Mouse (Mus musculus) neural tube, embryonic 13.5 days (tissue): ENCODE measurements around the gene Cc2d1b. TPM values are rescaled to one million over a fixed set of nuclear protein-coding genes. Genes with fewer than 3 reads are reported as not detected.

Source experiments
- ATAC-seq: fragments of 200-750 bp; cut with Nextera tagmentation; 2 replicates; pipeline ENCODE4 v1.8.0; 2017; ENCODE audit warnings: low read depth, mild to moderate bottlenecking, moderate TSS enrichment, moderate library complexity
- H3K27ac ChIP-seq: fragments of 300-500 bp; sonication (generic); replicated peaks from 2 replicates; pipeline ENCODE4 v1.5.1; 2015; ENCODE audit warnings: moderate library complexity, mild to moderate bottlenecking, inconsistent platforms
- H3K27me3 ChIP-seq: fragments of 300-500 bp; sonication (generic); 2 replicates; pipeline ENCODE4 v1.6.1; 2015; ENCODE audit warnings: mild to moderate bottlenecking, inconsistent platforms
- H3K36me3 ChIP-seq: fragments of 300-500 bp; sonication (generic); 2 replicates; pipeline ENCODE4 v1.6.1; 2015; ENCODE audit warnings: mild to moderate bottlenecking, inconsistent platforms
- H3K4me1 ChIP-seq: fragments of 300-500 bp; sonication (generic); replicated peaks from 2 replicates; pipeline ENCODE4 v1.6.1; 2015; ENCODE audit warnings: inconsistent platforms
- H3K4me2 ChIP-seq: fragments of 300-500 bp; sonication (generic); 2 replicates; pipeline ENCODE4 v1.6.1; 2015; ENCODE audit warnings: inconsistent platforms, mild to moderate bottlenecking, moderate library complexity
- H3K4me3 ChIP-seq: fragments of 300-500 bp; sonication (generic); 2 replicates; pipeline ENCODE4 v1.5.1; 2015; ENCODE audit warnings: mild to moderate bottlenecking, inconsistent platforms
- H3K9ac ChIP-seq: fragments of 300-500 bp; sonication (generic); 2 replicates; pipeline ENCODE4 v1.6.1; 2015; ENCODE audit warnings: moderate library complexity, mild to moderate bottlenecking, inconsistent platforms
- H3K9me3 ChIP-seq: fragments of 300-500 bp; sonication (generic); 2 replicates; pipeline ENCODE4 v1.6.1; 2016; ENCODE audit warnings: inconsistent platforms
- WGBS: fragments of 180-500 bp; shearing (Covaris S2); methylation state at CpG from one replicate; pipeline ENCODE4 v1.1.7; 2015; 5-methylcytosine and 5-hydroxymethylcytosine counted together
- polyA plus RNA-seq: library from polyadenylated mRNA; unstranded; fragments of >200 nt; fragmentation: Nextera tagmentation; extraction: Ambion mirVana; gene quantifications from 2 replicates; pipeline ENCODE4 v1.2.1, GENCODE M21; 2015

Gene Cc2d1b
- polyA plus RNA-seq, 1 experiment from 2014 or later, result 19.0 TPM

- no peaks in the 10 kb centered on the region for H3K27me3 ChIP-seq
Measured at GRCm38 (mm10) chr4:108619165-108619564, 575 bp upstream of the Cc2d1b start.

GRCm38 (mm10) chr4:108620536-108620935 is 796 bp downstream of the Cc2d1b start:
- WGBS, result 13% methylated on average over 8 of the region's 8 CpGs
- Histone ChIP-seq H3K9ac (peak overlapping the region; percentile 94), H3K4me1 (peaks cover 21% of the 10 kb centered on the region), H3K27ac (peak overlapping the region; percentile 92), H3K4me2 (peak overlapping the region; percentile 75), H3K27me3 (no peaks in the 10 kb centered on the region), H3K4me3 (peak overlapping the region; percentile 80), H3K36me3 (peaks cover 9% of the 10 kb centered on the region), H3K9me3 (no peaks in the 10 kb centered on the region)
- peak; percentile 7; the same call in 1 of the 2 replicates for ATAC-seq

More at GRCm38 (mm10) chr4:108619165-108619564, 575 bp upstream of the Cc2d1b start:
- peaks cover 21% of the 10 kb centered on the region for H3K4me1 ChIP-seq
- peak; percentile 66 for ATAC-seq
- peak overlapping the region; percentile 80 for H3K4me3 ChIP-seq
- H3K4me2 ChIP-seq, result peak overlapping the region; percentile 75
- H3K9me3 ChIP-seq, result no peaks in the 10 kb centered on the region
- H3K36me3 ChIP-seq, result no peaks in the 10 kb centered on the region
- H3K9ac ChIP-seq, result peak overlapping the region; percentile 94
- WGBS, result 1% methylated on average over 10 of the region's 10 CpGs
- peak overlapping the region; percentile 92 for H3K27ac ChIP-seq

- no peaks in the 10 kb centered on the region for H3K9me3 ChIP-seq
- no peak overlapping the region for H3K4me3 ChIP-seq
- 96% methylated on average over 6 of the region's 6 CpGs for WGBS
- no peak overlapping the region for H3K27ac ChIP-seq
- H3K27me3 ChIP-seq, result no peaks in the 10 kb centered on the region
- H3K36me3 ChIP-seq, result peaks cover 18% of the 10 kb centered on the region
- peaks cover 21% of the 10 kb centered on the region for H3K4me1 ChIP-seq
- no peak overlapping the region for H3K9ac ChIP-seq
- no peak for ATAC-seq
- H3K4me2 ChIP-seq, result no peak overlapping the region
Measured at GRCm38 (mm10) chr4:108621504-108621903, 1.8 kb downstream of the Cc2d1b start.

- H3K36me3 ChIP-seq, result peaks cover 74% of the 10 kb centered on the region
- no peaks in the 10 kb centered on the region for H3K4me1 ChIP-seq
- no peak overlapping the region for H3K4me3 ChIP-seq
- H3K27me3 ChIP-seq, result no peaks in the 10 kb centered on the region
- H3K9me3 ChIP-seq, result no peaks in the 10 kb centered on the region
- H3K4me2 ChIP-seq, result no peak overlapping the region
- H3K27ac ChIP-seq, result no peak overlapping the region
- ATAC-seq, result no peak
- 93% methylated on average over 5 of the region's 5 CpGs for WGBS
- H3K9ac ChIP-seq, result no peak overlapping the region
Measured at GRCm38 (mm10) chr4:108627066-108627465, 7.3 kb downstream of the Cc2d1b start.

- WGBS, result 95% methylated on average over 7 of the region's 7 CpGs
- peaks cover 97% of the 10 kb centered on the region for H3K36me3 ChIP-seq
- no peak for ATAC-seq
- H3K4me3 ChIP-seq, result no peak overlapping the region
- H3K9me3 ChIP-seq, result no peaks in the 10 kb centered on the region
- no peak overlapping the region for H3K27ac ChIP-seq
- H3K9ac ChIP-seq, result no peak overlapping the region
- H3K4me1 ChIP-seq, result no peaks in the 10 kb centered on the region
- H3K4me2 ChIP-seq, result no peak overlapping the region
- no peaks in the 10 kb centered on the region for H3K27me3 ChIP-seq
Measured at GRCm38 (mm10) chr4:108629363-108629880, 9.7 kb downstream of the Cc2d1b start.

GRCm38 (mm10) chr4:108630096-108630495 is 10.4 kb downstream of the Cc2d1b start:
- Histone ChIP-seq H3K4me1 (no peaks in the 10 kb centered on the region), H3K36me3 (peaks cover 99% of the 10 kb centered on the region), H3K9ac (no peak overlapping the region), H3K27me3 (no peaks in the 10 kb centered on the region), H3K4me3 (no peak overlapping the region), H3K27ac (no peak overlapping the region), H3K4me2 (no peak overlapping the region), H3K9me3 (no peaks in the 10 kb centered on the region)
- 94% methylated on average over 9 of the region's 9 CpGs for WGBS
- ATAC-seq, result no peak

GRCm38 (mm10) chr4:108631616-108632015 is 11.9 kb downstream of the Cc2d1b start:
- ATAC-seq, result no peak
- Histone ChIP-seq H3K27ac (no peak overlapping the region), H3K4me3 (no peak overlapping the region), H3K4me1 (no peaks in the 10 kb centered on the region), H3K4me2 (no peak overlapping the region), H3K9ac (no peak overlapping the region), H3K36me3 (peaks cover 97% of the 10 kb centered on the region), H3K9me3 (no peaks in the 10 kb centered on the region), H3K27me3 (no peaks in the 10 kb centered on the region)
- 92% methylated on average over 4 of the region's 4 CpGs for WGBS

- Histone ChIP-seq H3K36me3 (peaks cover 94% of the 10 kb centered on the region), H3K27ac (no peak overlapping the region)
Measured at GRCm38 (mm10) chr4:108633703-108634102, 14.0 kb downstream of the Cc2d1b start.

GRCm38 (mm10) chr4:108634696-108635095 is 15.0 kb downstream of the Cc2d1b start:
- ATAC-seq, result no peak
- H3K27me3 ChIP-seq, result no peaks in the 10 kb centered on the region
- no peaks in the 10 kb centered on the region for H3K4me1 ChIP-seq
- no peak overlapping the region for H3K4me3 ChIP-seq
- H3K36me3 ChIP-seq, result peaks cover 94% of the 10 kb centered on the region
- H3K9ac ChIP-seq, result no peak overlapping the region
- WGBS, result 59% methylated on average over 4 of the region's 4 CpGs
- no peak overlapping the region for H3K27ac ChIP-seq
- H3K9me3 ChIP-seq, result no peaks in the 10 kb centered on the region
- H3K4me2 ChIP-seq, result no peak overlapping the region

More at GRCm38 (mm10) chr4:108633703-108634102, 14.0 kb downstream of the Cc2d1b start:
- 75% methylated on average over 12 of the region's 12 CpGs for WGBS
- Histone ChIP-seq H3K4me2 (no peak overlapping the region), H3K4me3 (no peak overlapping the region), H3K4me1 (no peaks in the 10 kb centered on the region), H3K9ac (no peak overlapping the region), H3K27me3 (no peaks in the 10 kb centered on the region), H3K9me3 (no peaks in the 10 kb centered on the region)
- no peak for ATAC-seq

- no peaks in the 10 kb centered on the region for H3K9me3 ChIP-seq
- H3K4me2 ChIP-seq, result no peak overlapping the region
- H3K27ac ChIP-seq, result no peak overlapping the region
- H3K36me3 ChIP-seq, result peaks cover 92% of the 10 kb centered on the region
- H3K27me3 ChIP-seq, result no peaks in the 10 kb centered on the region
- H3K4me1 ChIP-seq, result no peaks in the 10 kb centered on the region
- ATAC-seq, result no peak
- no peak overlapping the region for H3K9ac ChIP-seq
- H3K4me3 ChIP-seq, result no peak overlapping the region
Measured at GRCm38 (mm10) chr4:108635101-108635500, 15.4 kb downstream of the Cc2d1b start.

GRCm38 (mm10) chr4:108637721-108638120 is 18.0 kb downstream of the Cc2d1b start:
- H3K27ac ChIP-seq, result no peak overlapping the region
- no peak overlapping the region for H3K4me2 ChIP-seq
- H3K4me3 ChIP-seq, result no peak overlapping the region
- H3K9me3 ChIP-seq, result no peaks in the 10 kb centered on the region
- ATAC-seq, result no peak
- H3K27me3 ChIP-seq, result no peaks in the 10 kb centered on the region
- 79% methylated on average over 3 of the region's 3 CpGs for WGBS
- no peaks in the 10 kb centered on the region for H3K4me1 ChIP-seq
- H3K9ac ChIP-seq, result no peak overlapping the region
- peaks cover 91% of the 10 kb centered on the region for H3K36me3 ChIP-seq

GRCm38 (mm10) chr4:108638752-108639151 is 19.0 kb downstream of the Cc2d1b start:
- Histone ChIP-seq H3K4me1 (no peaks in the 10 kb centered on the region), H3K9me3 (no peaks in the 10 kb centered on the region), H3K4me2 (no peak overlapping the region), H3K27ac (no peak overlapping the region), H3K36me3 (peaks cover 89% of the 10 kb centered on the region), H3K27me3 (no peaks in the 10 kb centered on the region), H3K4me3 (no peak overlapping the region), H3K9ac (no peak overlapping the region)
- 82% methylated on average over 5 of the region's 5 CpGs for WGBS
- ATAC-seq, result no peak

GRCm38 (mm10) chr4:108664407-108664806 is 44.7 kb downstream of the Cc2d1b start:
- 80% methylated on average over 2 of the region's 2 CpGs for WGBS
- no peaks in the 10 kb centered on the region for H3K27me3 ChIP-seq

More at GRCm38 (mm10) chr4:108664407-108664806, 44.7 kb downstream of the Cc2d1b start:
- no peak overlapping the region for H3K4me2 ChIP-seq
- H3K4me3 ChIP-seq, result no peak overlapping the region
- no peak overlapping the region for H3K27ac ChIP-seq
- H3K36me3 ChIP-seq, result peaks cover 35% of the 10 kb centered on the region
- H3K4me1 ChIP-seq, result no peaks in the 10 kb centered on the region
- no peaks in the 10 kb centered on the region for H3K9me3 ChIP-seq
- no peak for ATAC-seq
- no peak overlapping the region for H3K9ac ChIP-seq
